Mouse (Mus musculus): ENCODE results near the gene Bahd1.

DNA sequence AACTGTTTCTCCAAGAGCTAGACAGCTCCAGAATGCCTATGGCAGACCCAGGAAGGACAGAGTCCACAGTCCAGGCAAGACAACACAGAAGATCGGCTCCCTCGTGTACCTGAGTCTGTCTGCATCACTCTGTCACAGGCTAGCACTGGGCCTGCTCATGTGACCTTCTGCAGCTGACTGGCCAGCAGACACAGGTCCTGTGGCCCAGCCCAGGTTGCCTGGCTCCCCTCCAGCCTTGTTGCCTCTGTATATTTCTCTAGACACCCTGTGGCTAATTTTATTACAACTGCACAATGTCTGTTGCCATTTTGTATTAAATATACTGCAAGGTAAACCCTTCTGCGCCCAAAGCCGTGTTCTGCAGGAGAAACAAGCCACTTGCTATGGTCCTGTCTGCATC is 19.2 kb upstream of the Bahd1 start:
- TF ChIP-seq POLR2A (IDR thresholded peaks at IDR 0.05; ENCODE audit: control insufficient read depth, low read depth, low read length) (no peak), CTCF (IDR thresholded peaks at IDR 0.05; ENCODE audit: control insufficient read depth, insufficient read depth, insufficient replicate concordance, low read depth, low read length) (no peak)
